Mouse (Mus musculus) left cerebral cortex, adult 9 months (tissue): ENCODE results near the gene Olfr1100.

Source experiments
- DNase-seq, 2 experiments: peaks; one replicate each; pipeline ENCODE4 v3.0.0; 2022; ENCODE audit warnings: low spot score in 2 of 2

Gene Olfr1100

DNA sequence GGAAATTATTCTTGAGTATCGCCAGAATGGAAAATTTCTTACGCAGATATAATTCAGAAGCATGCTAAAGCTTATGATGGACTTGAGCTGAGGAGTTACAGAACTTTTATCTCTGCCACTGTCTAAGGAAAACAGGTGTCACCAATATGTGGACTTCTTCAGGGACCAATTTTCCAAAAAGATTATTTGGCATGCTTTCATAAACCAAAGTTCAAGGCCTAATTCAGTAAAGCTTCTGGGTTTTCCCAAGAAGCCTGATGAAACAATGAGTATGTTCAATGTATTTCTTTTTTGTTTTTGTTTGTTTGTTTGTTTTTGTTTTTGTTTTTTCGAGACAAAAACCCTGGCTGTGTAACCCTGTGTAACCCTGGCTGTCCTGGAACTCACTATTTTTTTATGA is at the start of gene Olfr1100:
Olfr1100 (minus strand) TSS at position 101 of the 400 bp plus-strand sequence.
- DNase-seq, result no peak

DNA sequence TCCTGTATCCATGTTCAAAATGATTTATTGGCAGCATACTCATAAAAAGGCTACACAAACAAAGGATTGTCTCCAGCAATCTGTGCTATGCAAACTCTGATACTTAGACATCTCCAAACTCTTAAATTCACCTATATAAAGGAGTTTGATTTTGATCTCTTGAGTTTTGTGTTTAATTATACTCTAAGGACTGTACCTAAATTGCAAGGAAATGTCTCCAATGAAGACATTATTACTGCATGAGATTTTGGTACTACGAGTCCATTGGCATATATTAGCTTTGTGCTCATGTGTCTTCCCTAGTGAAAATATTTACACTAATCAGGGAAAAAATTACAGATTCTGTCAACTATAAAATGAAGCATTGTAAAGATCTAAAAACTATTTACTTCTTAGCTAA is 47.2 kb upstream of the Olfr1100 start, which contains the start of gene Olfr1104:
Olfr1104 (minus strand) TSS at position 101 of the 400 bp plus-strand sequence.
- DNase-seq, result no peak

DNA sequence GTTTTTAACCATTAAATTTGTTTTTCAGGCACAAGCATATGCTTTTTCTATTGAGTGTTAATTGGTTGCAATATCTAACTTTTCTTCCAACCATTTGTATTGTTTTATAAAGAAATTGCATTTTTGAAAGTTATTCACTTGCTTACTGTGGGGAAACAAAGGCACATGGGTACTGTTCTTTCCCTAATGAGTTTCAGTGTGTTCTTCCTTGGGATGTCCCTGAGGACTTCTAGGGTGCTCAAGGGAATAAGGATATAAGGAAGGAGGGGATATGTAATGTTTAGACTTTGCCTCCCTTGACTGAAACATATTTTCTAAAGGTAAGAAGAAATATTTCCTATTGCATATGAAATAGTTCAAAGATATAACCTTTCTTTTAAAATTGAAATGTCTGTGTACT is 18.3 kb upstream of the Olfr1100 start, which contains the start of gene Olfr1102:
Olfr1102 (plus strand) TSS at position 301 of the 400 bp plus-strand sequence.
- no peak for DNase-seq

DNA sequence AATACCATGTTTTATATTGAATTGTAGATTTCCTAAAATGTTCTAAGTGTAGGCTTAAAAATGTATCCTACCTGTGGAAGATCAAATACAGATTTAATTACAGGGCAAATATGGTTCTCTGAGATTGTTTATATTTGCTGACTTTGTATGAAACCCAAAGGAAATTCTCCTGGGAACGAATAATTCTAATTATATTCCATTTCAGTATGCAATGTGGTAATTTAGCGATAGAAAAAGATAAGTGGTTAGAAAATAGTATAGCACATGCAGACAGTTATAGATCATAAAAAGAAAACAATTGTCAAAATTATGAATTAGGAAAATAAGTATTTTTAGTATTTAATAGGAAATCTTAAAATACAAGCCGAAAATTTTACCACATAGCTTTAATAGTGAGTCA is 11.4 kb upstream of the Olfr1100 start, which contains the start of gene Olfr1101:
Olfr1101 (minus strand) TSS at position 101 of the 400 bp plus-strand sequence.
- DNase-seq, result no peak

DNA sequence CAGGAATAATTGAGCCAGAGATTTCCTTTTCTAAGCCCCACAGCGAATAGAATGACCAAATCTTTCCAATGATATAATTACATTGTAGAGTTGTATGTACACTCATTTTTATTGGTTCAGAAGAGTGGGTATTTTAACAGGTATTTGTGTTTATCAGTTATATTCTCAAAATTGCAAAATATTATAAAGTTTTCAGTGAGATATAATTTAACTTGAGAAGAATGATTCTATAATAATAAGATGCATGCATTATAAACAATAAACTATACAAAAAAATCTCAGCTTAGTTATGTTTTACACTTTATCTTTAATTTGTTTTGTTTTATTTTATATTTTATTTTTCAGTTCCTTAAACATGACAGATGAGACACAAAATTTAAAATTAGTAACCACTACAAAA is 19.2 kb downstream of the Olfr1100 start, which contains the start of gene Olfr1099:
Olfr1099 (minus strand) TSS at position 101 of the 400 bp plus-strand sequence.
- no peak for DNase-seq

DNA sequence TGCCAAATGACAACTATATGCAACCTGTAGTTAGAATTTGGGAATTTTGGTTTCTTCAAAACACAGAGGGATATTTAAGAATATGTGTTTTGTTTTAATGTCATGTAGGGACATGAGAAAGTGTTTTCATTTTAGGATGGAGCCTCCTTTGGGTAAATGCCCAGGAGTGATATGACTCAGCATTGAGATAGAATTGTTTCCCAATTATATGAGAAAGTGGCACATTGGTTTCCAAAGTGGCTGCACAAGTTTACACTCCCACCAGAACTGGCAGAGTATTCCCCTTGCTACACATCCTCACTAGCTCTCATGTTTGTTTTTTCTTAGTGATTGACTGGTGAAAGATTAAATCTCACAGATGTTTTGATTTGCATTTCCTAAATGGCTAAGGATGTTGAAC is 53.2 kb downstream of the Olfr1100 start:
- peak; percentile 3 to 23 for DNase-seq
